Mouse (Mus musculus): Measurements from ENCODE around the gene 2310009B15Rik.

DNA sequence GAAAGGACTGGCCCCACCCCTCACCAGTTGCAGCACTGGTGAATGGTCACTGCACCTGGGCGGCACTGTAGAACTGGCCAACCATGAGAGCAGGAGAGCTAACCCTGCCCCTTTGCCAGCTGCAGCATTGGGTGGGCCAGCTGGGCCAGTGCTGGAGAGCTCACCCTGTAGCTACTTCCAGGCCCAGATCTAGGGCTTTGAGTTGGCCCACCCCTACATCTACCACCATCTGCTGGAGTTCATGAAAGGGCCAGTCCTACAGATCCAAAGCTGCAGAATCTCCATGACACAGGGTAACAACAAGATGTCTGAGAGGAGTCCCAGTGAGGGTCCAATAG lies 33.7 kb downstream of the 2310009B15Rik start:
- TF ChIP-seq CTCF (IDR thresholded peaks at IDR 0.05; ENCODE audit: control insufficient read depth, insufficient read depth, insufficient read length) (no peak), USF1 (IDR thresholded peaks at IDR 0.05; ENCODE audit: low read depth) (no peak), MYOD1 (IDR thresholded peaks at IDR 0.05; ENCODE audit: control insufficient read depth, insufficient read length, low read depth) (no peak), MAX (IDR thresholded peaks at IDR 0.05) (no peak), MYOG (IDR thresholded peaks at IDR 0.05; ENCODE audit: control insufficient read depth, extremely low read depth, insufficient read length) (no peak)
